Mouse (Mus musculus) embryonic facial prominence, embryonic 15.5 days (tissue): Measurements from ENCODE around the gene Prpf38a. TPM values are rescaled to one million over a fixed set of nuclear protein-coding genes. Genes with fewer than 3 reads are reported as not detected.

ENCODE experiments used
- ATAC-seq: fragments of 200-750 bp; cut with Nextera tagmentation; 2 replicates; pipeline ENCODE4 v1.8.0; 2017; ENCODE audit warnings: low read depth, moderate TSS enrichment; ENCODE audit not compliant: insufficient number of reproducible peaks, low FRiP score, low TSS enrichment
- H3K27ac ChIP-seq: fragments of 300-500 bp; sonication (generic); replicated peaks from 2 replicates; pipeline ENCODE4 v1.5.1; 2015; ENCODE audit warnings: mild to moderate bottlenecking, inconsistent platforms
- H3K27me3 ChIP-seq: fragments of 300-500 bp; sonication (generic); 2 replicates; pipeline ENCODE4 v1.6.1; 2015; ENCODE audit warnings: inconsistent platforms
- H3K36me3 ChIP-seq: fragments of 300-500 bp; sonication (generic); 2 replicates; pipeline ENCODE4 v1.6.1; 2015; ENCODE audit warnings: mild to moderate bottlenecking, inconsistent platforms
- H3K4me1 ChIP-seq: fragments of 300-500 bp; sonication (generic); 2 replicates; pipeline ENCODE4 v1.6.1; 2015; ENCODE audit warnings: inconsistent platforms
- H3K4me2 ChIP-seq: fragments of 300-500 bp; sonication (generic); replicated peaks from 2 replicates; pipeline ENCODE4 v1.6.1; 2015; ENCODE audit warnings: mild to moderate bottlenecking, inconsistent platforms
- H3K4me3 ChIP-seq: fragments of 300-500 bp; sonication (generic); replicated peaks from 2 replicates; pipeline ENCODE4 v1.5.1; 2015; ENCODE audit warnings: mild to moderate bottlenecking, inconsistent platforms
- H3K9ac ChIP-seq: fragments of 300-500 bp; sonication (generic); 2 replicates; pipeline ENCODE4 v1.6.1; 2015; ENCODE audit warnings: inconsistent platforms
- H3K9me3 ChIP-seq: fragments of 300-500 bp; sonication (generic); replicated peaks from 2 replicates; pipeline ENCODE4 v1.6.1; 2016; ENCODE audit warnings: inconsistent platforms
- WGBS: fragments of 180-500 bp; shearing (Covaris S2); methylation state at CpG from one replicate; pipeline ENCODE4 v1.1.7; 2015; 5-methylcytosine and 5-hydroxymethylcytosine counted together
- polyA plus RNA-seq: library from polyadenylated mRNA; unstranded; fragments of >200 nt; fragmentation: Nextera tagmentation; extraction: Ambion mirVana; gene quantifications from 2 replicates; pipeline ENCODE4 v1.2.1, GENCODE M21; 2015

Gene Prpf38a
- polyA plus RNA-seq, 1 experiment from 2014 or later, result 78.7 TPM

GRCm38 (mm10) chr4:108595785-108596184, 16.6 kb upstream of the Prpf38a start:
- Histone ChIP-seq H3K27ac (no peak overlapping the region), H3K9ac (no peak overlapping the region), H3K4me3 (no peak overlapping the region), H3K27me3 (no peaks in the 10 kb centered on the region), H3K4me2 (no peak overlapping the region), H3K9me3 (no peaks in the 10 kb centered on the region), H3K4me1 (no peaks in the 10 kb centered on the region), H3K36me3 (peaks cover 9% of the 10 kb centered on the region; the same call in 1 of the 2 replicates)
- ATAC-seq, result no peak
- WGBS, result 85% methylated on average over 1 of the region's 1 CpGs

DNA sequence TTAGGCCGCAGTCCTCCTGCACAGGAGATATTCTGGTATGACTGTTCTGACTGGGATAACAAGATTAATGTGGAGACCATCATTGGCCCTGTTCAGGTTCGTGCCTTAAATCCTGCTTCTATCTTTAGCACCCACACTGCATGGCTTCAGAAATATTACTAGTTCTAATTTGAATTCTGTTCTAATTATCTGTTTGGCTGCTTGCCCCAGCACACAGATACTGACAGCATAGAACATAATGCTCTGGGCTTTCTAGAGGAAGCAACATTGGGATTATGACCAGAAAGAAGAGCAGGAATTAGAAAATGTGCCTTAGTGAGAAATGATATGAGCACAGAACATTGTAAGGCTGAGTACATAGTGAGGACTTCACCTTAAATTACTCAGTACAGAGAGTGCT, 14.2 kb upstream of the Prpf38a start:
- H3K36me3 ChIP-seq, result no peaks in the 10 kb centered on the region
- no peak overlapping the region for H3K4me2 ChIP-seq
- H3K4me3 ChIP-seq, result no peak overlapping the region
- WGBS, result 86% methylated on average over 2 of the region's 2 CpGs
- ATAC-seq, result no peak
- no peaks in the 10 kb centered on the region for H3K27me3 ChIP-seq
- H3K9ac ChIP-seq, result no peak overlapping the region
- no peak overlapping the region for H3K27ac ChIP-seq
- H3K9me3 ChIP-seq, result no peaks in the 10 kb centered on the region
- H3K4me1 ChIP-seq, result no peaks in the 10 kb centered on the region

DNA sequence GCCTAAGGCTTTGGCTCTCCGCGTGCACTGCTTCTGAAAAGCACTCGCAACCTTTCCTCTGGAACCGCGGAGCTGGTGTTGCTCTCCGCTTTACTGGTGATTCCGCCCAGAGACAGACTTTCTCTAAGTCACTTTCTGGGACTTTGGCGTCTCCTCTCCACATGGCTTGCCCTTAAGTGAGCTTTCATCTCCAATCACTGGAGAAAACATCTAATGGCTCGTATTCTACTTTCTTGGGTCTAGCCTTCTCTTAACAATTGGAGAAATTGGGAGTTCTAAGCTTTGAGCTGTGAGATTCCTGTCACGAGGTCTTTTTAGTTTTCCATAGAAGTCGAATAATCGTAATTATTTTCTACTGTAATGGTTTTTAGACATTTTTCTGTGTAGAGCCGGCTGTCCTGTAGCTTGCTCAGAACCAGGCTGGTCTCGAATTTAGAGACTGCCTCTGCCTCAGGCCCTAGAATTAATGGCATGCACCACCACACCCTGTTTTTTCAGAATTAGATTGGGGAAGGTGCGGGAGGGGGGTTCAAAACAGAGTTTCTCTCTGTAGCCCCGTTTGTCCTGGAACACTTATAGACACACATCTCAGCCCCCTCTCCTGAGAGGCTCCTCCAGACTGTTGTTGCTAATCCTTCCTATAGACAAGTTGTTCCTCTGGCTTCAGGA, 741 bp upstream of the Prpf38a start:
- Histone ChIP-seq H3K4me3 (peak overlapping the region; percentile 76), H3K9me3 (no peaks in the 10 kb centered on the region), H3K27me3 (no peaks in the 10 kb centered on the region), H3K4me1 (peaks cover 20% of the 10 kb centered on the region), H3K27ac (peak overlapping the region; percentile 82), H3K4me2 (peak overlapping the region; percentile 91), H3K36me3 (peaks cover 12% of the 10 kb centered on the region), H3K9ac (peak overlapping the region; percentile 47)
- under 1% methylated on average over 16 of the region's 16 CpGs for WGBS
- no peak for ATAC-seq

DNA sequence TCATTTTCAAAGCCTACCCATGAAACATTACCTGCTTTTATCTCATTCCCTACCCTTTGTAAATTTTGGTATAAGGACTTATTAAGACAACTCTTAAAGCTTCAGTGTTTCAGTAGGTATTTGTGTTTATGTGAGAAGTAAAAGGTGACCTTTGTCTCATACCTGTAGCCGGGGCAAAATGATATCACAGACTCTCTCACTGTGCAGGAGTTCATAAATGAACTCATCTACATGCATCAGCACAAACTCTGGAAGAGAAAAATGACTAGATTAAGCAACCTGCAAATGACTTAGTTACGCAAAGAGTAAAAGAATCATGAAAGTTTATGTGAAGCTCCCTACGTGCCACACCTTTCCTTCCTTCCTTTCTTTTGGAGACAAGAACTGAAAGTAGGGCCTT, 6.5 kb downstream of the Prpf38a start:
- peaks cover 6% of the 10 kb centered on the region for H3K4me1 ChIP-seq
- peaks cover 61% of the 10 kb centered on the region for H3K36me3 ChIP-seq

GRCm38 (mm10) chr4:108565026-108565425, 14.1 kb downstream of the Prpf38a start:
- H3K4me2 ChIP-seq, result no peak overlapping the region
- 82% methylated on average over 1 of the region's 1 CpGs for WGBS
- ATAC-seq, result no peak
- H3K36me3 ChIP-seq, result peaks cover 72% of the 10 kb centered on the region
- no peaks in the 10 kb centered on the region for H3K4me1 ChIP-seq
- no peaks in the 10 kb centered on the region for H3K9me3 ChIP-seq
- no peaks in the 10 kb centered on the region for H3K27me3 ChIP-seq
- H3K9ac ChIP-seq, result no peak overlapping the region
- H3K4me3 ChIP-seq, result no peak overlapping the region
- H3K27ac ChIP-seq, result no peak overlapping the region

More for the DNA sequence above, 6.5 kb downstream of the Prpf38a start:
- H3K27ac ChIP-seq, result no peak overlapping the region
- H3K4me3 ChIP-seq, result no peak overlapping the region
- H3K4me2 ChIP-seq, result no peak overlapping the region
- H3K27me3 ChIP-seq, result no peaks in the 10 kb centered on the region
- H3K9me3 ChIP-seq, result no peaks in the 10 kb centered on the region
- H3K9ac ChIP-seq, result no peak overlapping the region
- 92% methylated on average over 3 of the region's 3 CpGs for WGBS
- ATAC-seq, result no peak

- Histone ChIP-seq H3K27ac (no peak overlapping the region), H3K4me2 (no peak overlapping the region), H3K27me3 (no peaks in the 10 kb centered on the region), H3K9me3 (no peaks in the 10 kb centered on the region), H3K9ac (no peak overlapping the region), H3K4me3 (no peak overlapping the region), H3K4me1 (no peaks in the 10 kb centered on the region), H3K36me3 (peaks cover 12% of the 10 kb centered on the region)
- ATAC-seq, result no peak
- 48% methylated on average over 2 of the region's 2 CpGs for WGBS
These were observed 39.4 kb downstream of the Prpf38a start for GRCm38 (mm10) chr4:108539701-108540100.

Other genes starting within 250 kb of the Prpf38a start
- 3.6 and 3.8 TPM in 2 replicates for gene Shisal2a, start 196.0 kb downstream of the Prpf38a start, polyA plus RNA-seq
- gene Gpx7, start 172.4 kb downstream of the Prpf38a start, polyA plus RNA-seq, result 114 and 120 TPM in 2 replicates
- 62.4 and 72.9 TPM in 2 replicates for gene Tut4, start 119.9 kb downstream of the Prpf38a start, polyA plus RNA-seq
- gene Orc1, start 87 bp upstream of the Prpf38a start, polyA plus RNA-seq, result 7.4 and 7.5 TPM in 2 replicates
- gene Cc2d1b, start 40.6 kb upstream of the Prpf38a start, polyA plus RNA-seq, result 33.3 and 33.7 TPM in 2 replicates
- 1.5 and 2.5 TPM in 2 replicates for gene 3110021N24Rik, start 140.3 kb upstream of the Prpf38a start, polyA plus RNA-seq
- gene Zfyve9, start 201.5 kb upstream of the Prpf38a start, polyA plus RNA-seq, result 4.8 and 5.0 TPM in 2 replicates